Mouse (Mus musculus) G1E (cell line): ENCODE measurements around the gene Smim13.

ENCODE experiments used
- CTCF ChIP-seq: IDR thresholded peaks from 2 replicates; pipeline ENCODE4 v1.5.1; 2012; ENCODE audit warnings: low read depth, low read length, inconsistent platforms, mixed read lengths
- GATA1 ChIP-seq: IDR thresholded peaks from 2 replicates; pipeline ENCODE4 v1.6.1; 2012; ENCODE audit warnings: borderline replicate concordance, low read length, inconsistent platforms, mixed read lengths

DNA sequence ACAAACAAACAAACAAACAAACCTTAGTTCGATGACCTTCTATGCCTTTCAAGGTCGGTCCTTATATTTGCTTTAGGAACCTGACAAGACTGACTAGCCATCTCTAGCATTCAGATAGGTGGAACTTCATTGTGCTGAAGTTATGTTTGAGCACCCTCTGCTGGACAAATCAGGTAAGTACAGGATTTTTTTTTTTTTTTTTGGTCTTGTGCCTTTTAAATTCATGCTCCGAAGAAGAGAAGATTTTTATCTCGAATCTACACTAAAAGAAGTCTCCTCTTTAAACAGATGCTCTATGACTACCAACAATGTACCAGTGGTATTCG, 10.9 kb upstream of the Smim13 start:
- TF ChIP-seq GATA1 (no peak), CTCF (0 out of 2 replicates have a peak, but pooled peaks have one; percentile 17)
